Mouse (Mus musculus): ENCODE results near the gene Gm20458. TPM values are rescaled to one million over a fixed set of nuclear protein-coding genes. Genes with fewer than 3 reads are reported as not detected.

The Gm20458 gene
- 3.1 and 3.2 TPM in 2 replicates for polyA plus RNA-seq (2016; fragmentation: Nextera tagmentation; extraction: Ambion mirVana)

DNA sequence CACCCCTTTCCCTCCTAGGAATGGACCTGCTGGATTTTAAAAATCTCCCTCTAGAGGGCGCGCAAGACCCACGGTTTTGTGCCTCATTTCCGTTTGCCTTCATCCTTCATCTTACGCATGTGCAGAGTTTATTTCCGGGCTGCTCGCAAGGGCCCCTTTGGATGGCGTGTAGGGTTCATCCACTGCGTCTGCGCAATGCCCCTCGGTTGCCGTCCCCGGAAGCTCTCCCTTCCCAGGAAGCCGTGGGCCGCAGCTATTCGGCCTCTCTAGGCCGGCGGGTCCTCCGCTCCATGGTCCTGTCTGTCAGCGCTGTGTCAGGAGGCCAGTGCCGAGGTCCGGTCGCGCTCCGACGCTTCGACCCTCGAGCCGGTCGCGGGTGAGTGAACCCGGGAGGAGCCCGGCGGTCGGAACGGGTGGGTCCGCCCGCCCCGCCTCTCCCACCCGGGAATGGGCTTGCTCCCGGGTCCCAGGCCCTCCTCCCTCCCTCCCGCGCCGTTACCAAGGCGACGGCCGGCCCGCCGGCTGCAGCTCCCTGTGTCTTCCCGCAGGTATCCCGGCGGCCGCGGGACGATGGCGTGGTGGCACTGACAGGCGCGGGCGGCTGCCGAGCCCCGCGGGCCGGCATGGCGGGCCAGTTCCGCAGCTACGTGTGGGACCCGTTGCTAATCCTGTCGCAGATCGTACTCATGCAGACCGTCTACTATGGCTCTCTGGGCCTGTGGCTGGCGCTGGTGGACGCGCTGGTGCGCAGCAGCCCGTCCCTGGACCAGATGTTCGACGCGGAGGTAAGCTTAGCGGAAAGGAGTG is at the start of gene Gm20458:
TSS of gene Gm20458 (plus strand) at position 223 of the 807 bp plus-strand sequence.
- Histone ChIP-seq H3K27me3 (replicated peaks; ENCODE audit: low read depth, poor library complexity, severe bottlenecking) (no peaks in the 10 kb centered on the region), H3K27ac (replicated peaks) (peak within 1 kb of the TSS; percentile 92), H3K4me1 (peaks cover 22% of the 10 kb centered on the region), H3K4me3 (peak within 1 kb of the TSS; percentile 93), H3K9me3 (no peaks in the 10 kb centered on the region), H3K36me3 (replicated peaks) (peaks cover 33% of the 10 kb centered on the region)
- under 1% methylated on average over 79 of the region's 79 CpGs for WGBS
- peak; percentile 97 for DNase-seq (ENCODE audit: low spot score)

DNA sequence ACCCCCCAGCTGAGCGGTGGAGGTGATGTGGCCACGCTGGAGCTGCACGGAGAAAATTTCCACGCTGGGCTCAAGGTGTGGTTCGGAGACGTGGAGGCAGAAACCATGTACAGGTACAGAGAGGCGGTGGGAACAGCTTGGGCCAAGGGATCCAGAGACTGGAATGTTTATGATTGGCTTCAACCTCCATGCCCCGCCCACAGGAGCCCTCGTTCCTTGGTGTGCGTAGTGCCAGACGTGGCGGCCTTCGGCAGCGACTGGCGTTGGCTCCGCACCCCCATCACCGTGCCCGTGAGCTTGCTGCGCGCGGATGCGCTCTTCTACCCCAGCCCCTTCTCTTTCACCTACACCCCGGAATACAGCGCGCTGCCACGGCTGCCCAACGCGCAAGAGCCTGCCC is 46.6 kb upstream of the Gm20458 start:
- 27% methylated on average over 28 of the region's 28 CpGs for WGBS
- Histone ChIP-seq H3K4me3 (peak overlapping the region; percentile 40), H3K9me3 (no peaks in the 10 kb centered on the region), H3K27ac (replicated peaks) (no peak overlapping the region), H3K4me1 (peaks cover 18% of the 10 kb centered on the region), H3K36me3 (replicated peaks) (no peaks in the 10 kb centered on the region), H3K27me3 (replicated peaks; ENCODE audit: low read depth, poor library complexity, severe bottlenecking) (peaks cover 54% of the 10 kb centered on the region)
- DNase-seq (ENCODE audit: low spot score), result peak; percentile 39

DNA sequence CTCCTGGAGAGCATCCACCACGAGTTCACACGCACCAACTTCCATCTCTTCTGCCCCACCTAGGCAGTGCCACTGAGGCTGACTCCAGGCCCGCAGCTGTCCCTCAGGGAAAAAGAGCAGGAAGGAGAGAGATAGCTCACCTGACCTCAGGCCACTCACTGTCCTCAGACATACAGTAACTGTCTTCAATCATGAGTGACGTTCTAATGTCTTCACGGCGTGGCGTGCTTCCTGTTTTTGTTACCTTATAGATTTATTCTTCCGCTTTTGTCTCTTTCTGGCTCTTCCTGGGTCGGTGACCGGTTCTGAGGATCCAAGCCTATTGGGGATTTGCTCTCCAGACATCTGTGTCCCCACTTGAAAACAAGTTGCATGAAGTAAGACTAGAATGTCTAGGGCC is 46.2 kb upstream of the Gm20458 start:
- Histone ChIP-seq H3K36me3 (replicated peaks) (no peaks in the 10 kb centered on the region), H3K27ac (replicated peaks) (no peak overlapping the region), H3K9me3 (no peaks in the 10 kb centered on the region), H3K27me3 (replicated peaks; ENCODE audit: low read depth, poor library complexity, severe bottlenecking) (peaks cover 50% of the 10 kb centered on the region), H3K4me3 (peak overlapping the region; percentile 40), H3K4me1 (peaks cover 22% of the 10 kb centered on the region)
- DNase-seq (ENCODE audit: low spot score), result no peak
- 71% methylated on average over 10 of the region's 10 CpGs for WGBS

DNA sequence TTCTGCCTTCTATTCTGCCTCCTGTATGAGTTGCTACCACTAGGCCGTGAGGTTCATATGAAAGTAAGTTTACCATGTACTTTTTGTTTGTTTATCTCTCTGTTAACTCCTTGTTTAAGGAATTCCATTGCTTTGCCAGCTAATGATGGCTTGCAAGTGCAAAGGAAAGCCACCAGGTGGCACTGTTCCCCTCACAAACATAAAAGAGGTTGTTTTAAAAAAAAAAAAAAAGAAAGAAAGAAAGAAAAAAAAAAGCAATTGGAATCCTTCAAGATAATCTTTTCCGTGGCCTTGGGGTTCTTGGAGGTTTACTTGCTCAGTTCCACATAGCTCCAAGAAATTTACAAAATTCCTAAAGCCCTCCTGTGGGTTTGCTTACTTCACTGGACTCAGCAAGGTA is 43.6 kb upstream of the Gm20458 start:
- Histone ChIP-seq H3K27ac (replicated peaks) (no peak overlapping the region), H3K4me1 (peaks cover 28% of the 10 kb centered on the region), H3K4me3 (no peak overlapping the region), H3K9me3 (no peaks in the 10 kb centered on the region), H3K36me3 (replicated peaks) (no peaks in the 10 kb centered on the region), H3K27me3 (replicated peaks; ENCODE audit: low read depth, poor library complexity, severe bottlenecking) (peaks cover 35% of the 10 kb centered on the region)
- DNase-seq (ENCODE audit: low spot score), result peak; percentile 50
- WGBS, result 0% methylated on average over 2 of the region's 2 CpGs

DNA sequence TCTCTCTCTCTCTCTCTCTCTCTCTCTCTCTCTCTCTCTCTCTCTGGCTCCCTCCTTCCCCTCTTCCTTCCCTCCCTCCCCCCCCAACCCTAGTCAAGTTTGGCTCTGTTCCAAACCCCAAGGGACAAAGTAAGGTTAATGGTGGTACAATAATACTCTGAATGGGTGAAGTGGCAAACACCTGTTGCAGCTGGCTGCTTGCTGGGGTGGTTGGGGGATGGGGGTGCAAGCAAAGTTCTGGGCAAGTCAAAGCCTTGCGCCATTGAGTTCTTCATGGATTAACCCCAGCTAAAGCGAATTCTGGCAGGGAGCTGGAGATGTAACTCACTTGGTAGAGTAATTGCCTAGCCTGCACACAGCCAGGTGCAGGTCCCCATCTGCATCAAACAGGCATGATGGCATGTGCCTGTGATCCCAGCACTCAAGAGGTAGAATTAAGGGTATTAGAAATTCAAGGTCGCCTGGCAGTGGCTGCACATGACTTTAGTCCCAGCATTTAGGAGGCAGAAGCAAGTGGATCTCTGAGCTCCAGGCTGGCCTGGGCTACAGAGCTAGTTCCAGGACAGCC is 42.4 kb upstream of the Gm20458 start:
- no peak for DNase-seq (ENCODE audit: low spot score)
- no peaks in the 10 kb centered on the region for H3K9me3 ChIP-seq
- no peak overlapping the region for H3K4me3 ChIP-seq
- H3K4me1 ChIP-seq, result peaks cover 28% of the 10 kb centered on the region
- 36% methylated on average over 3 of the region's 3 CpGs for WGBS
- no peak overlapping the region for H3K27ac ChIP-seq (replicated peaks)
- peaks cover under 1% of the 10 kb centered on the region; the same call in 1 of the 2 replicates for H3K36me3 ChIP-seq (replicated peaks)
- peaks cover 28% of the 10 kb centered on the region for H3K27me3 ChIP-seq (replicated peaks; ENCODE audit: low read depth, poor library complexity, severe bottlenecking)

DNA sequence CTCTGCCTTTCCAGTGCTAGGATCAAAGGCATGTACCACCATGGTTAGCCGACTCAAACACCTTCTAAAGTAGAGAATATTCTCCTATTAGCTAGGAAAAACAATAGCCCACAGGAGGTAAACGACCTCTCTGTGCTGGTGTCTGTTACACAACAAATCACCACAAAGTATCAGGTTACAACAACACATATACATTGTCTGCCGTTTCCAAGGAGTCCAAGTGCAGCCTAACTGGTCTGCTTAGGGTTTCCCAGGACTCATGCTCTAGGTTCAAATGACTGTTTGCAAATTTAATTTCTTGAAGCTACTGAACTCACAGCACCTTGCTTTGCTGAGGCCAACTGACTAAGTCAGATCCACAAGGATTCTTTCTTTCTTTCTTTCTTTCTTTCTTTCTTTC is 41.3 kb upstream of the Gm20458 start:
- Histone ChIP-seq H3K36me3 (replicated peaks) (peaks cover 11% of the 10 kb centered on the region), H3K27ac (replicated peaks) (no peak overlapping the region), H3K9me3 (no peaks in the 10 kb centered on the region), H3K4me1 (peaks cover 20% of the 10 kb centered on the region), H3K4me3 (no peak overlapping the region), H3K27me3 (replicated peaks; ENCODE audit: low read depth, poor library complexity, severe bottlenecking) (peaks cover 17% of the 10 kb centered on the region)
- DNase-seq (ENCODE audit: low spot score), result no peak
- 7% methylated on average over 3 of the region's 3 CpGs for WGBS

DNA sequence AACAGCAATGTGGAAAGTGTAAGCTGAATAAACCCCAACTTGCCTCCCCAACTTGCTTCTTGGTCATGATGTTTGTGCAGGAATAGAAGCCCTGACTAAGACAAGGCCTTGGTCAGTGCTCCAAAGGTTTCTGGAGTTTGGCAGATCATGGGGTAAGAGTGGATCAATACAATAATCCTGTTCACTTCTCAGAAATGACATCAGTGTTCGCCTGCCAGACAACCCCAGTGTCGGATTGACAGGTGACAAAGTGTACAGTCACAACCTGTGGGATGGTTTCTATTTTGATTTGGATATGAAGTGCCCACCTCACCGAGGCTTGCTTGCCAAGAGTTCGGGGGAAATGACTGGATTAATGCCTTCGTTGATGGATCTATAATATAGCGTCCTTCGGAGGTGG is 39.5 kb upstream of the Gm20458 start:
- H3K4me3 ChIP-seq, result no peak overlapping the region
- H3K4me1 ChIP-seq, result peaks cover 26% of the 10 kb centered on the region
- H3K27ac ChIP-seq (replicated peaks), result no peak overlapping the region
- H3K27me3 ChIP-seq (replicated peaks; ENCODE audit: low read depth, poor library complexity, severe bottlenecking), result 0 out of 2 replicates have a peak, but pooled peaks cover 4% of the 10 kb centered on the region
- H3K9me3 ChIP-seq, result no peaks in the 10 kb centered on the region
- 89% methylated on average over 7 of the region's 7 CpGs for WGBS
- peaks cover 21% of the 10 kb centered on the region for H3K36me3 ChIP-seq (replicated peaks)
- DNase-seq (ENCODE audit: low spot score), result no peak

DNA sequence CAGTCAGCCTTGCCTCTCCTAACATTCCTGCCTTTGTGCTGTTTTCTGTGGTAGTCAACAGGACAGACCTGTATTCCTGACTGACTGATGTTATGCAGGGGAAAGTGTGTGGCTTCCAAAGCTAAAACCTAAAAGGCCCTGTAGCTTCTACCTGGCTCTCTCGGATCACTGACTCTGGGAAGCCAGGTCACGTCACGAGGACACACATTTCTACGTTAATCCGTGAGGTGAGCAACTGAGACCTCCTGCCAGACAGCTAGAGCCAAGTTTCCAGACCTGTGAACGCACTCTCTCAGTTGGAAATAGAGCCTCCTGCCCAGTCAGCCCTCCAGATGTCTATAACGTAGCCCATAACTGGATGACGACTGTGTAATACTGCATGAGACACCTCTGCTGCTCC is 38.8 kb upstream of the Gm20458 start:
- Histone ChIP-seq H3K9me3 (no peaks in the 10 kb centered on the region), H3K36me3 (replicated peaks) (peaks cover 21% of the 10 kb centered on the region), H3K4me1 (peaks cover 27% of the 10 kb centered on the region), H3K4me3 (no peak overlapping the region), H3K27me3 (replicated peaks; ENCODE audit: low read depth, poor library complexity, severe bottlenecking) (0 out of 2 replicates have a peak, but pooled peaks cover 8% of the 10 kb centered on the region), H3K27ac (replicated peaks) (no peak overlapping the region)
- WGBS, result 83% methylated on average over 8 of the region's 8 CpGs
- DNase-seq (ENCODE audit: low spot score), result no peak

DNA sequence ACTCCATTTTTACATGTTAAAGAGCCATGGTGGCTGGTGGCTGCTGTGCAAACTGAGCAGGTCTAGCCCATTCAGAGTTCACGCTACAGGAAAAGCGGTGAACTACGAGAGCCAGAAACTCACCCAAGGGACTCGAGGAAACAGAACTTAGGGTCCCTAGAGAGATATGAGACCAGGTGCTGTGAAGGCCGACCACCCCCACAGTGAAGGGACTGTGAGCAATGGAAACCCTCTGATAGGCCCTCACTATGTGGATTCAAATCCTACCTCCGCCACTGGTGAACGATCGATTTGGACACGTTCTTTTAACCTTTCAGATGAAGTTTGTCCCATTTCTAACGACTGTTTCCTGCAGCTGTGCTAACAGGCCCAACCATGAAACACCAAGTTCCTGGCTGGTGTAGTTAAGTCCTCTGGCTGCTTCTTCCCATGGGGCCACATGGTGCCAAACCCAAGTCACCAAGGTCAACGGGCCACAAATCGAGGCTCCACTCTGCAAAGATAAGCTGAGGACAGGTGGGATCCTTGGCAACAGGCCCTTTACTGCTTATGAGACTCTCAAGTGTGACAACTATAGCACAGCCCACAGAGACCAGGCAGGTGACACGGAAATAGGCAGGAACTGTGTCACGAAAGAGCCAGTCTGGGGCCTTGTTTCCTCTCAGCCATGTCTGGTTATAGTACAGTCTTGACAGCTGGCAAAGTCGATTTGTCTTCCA is 37.9 kb upstream of the Gm20458 start:
- Histone ChIP-seq H3K4me3 (no peak overlapping the region), H3K27me3 (replicated peaks; ENCODE audit: low read depth, poor library complexity, severe bottlenecking) (0 out of 2 replicates have a peak, but pooled peaks cover 12% of the 10 kb centered on the region), H3K4me1 (peaks cover 27% of the 10 kb centered on the region), H3K27ac (replicated peaks) (no peak overlapping the region), H3K9me3 (no peaks in the 10 kb centered on the region), H3K36me3 (replicated peaks) (peaks cover 23% of the 10 kb centered on the region)
- no peak for DNase-seq (ENCODE audit: low spot score)
- 91% methylated on average over 15 of the region's 15 CpGs for WGBS

DNA sequence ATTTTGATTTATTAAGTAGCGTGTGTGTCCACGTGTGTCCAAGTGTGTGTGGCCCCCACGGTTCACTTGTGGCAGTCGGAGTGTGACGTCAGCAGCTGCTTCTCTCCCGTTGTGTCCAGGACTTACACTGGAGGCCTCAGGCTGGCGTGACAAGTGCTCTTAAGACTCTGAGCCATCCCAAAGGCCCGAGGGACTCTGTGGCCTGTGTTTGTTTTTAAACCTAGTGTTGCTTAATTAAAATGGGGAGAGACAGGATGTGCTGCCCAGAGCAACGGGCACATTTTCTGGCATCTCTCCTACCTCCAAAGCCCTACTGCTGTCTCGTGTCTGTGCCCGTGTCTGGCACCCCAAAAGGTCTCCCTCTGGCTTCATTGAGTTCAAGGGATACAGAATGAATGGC is 37.3 kb upstream of the Gm20458 start:
- peaks cover 29% of the 10 kb centered on the region for H3K36me3 ChIP-seq (replicated peaks)
- no peak for DNase-seq (ENCODE audit: low spot score)
- H3K4me3 ChIP-seq, result no peak overlapping the region
- 87% methylated on average over 11 of the region's 11 CpGs for WGBS
- peaks cover 17% of the 10 kb centered on the region; the same call in 1 of the 2 replicates for H3K27me3 ChIP-seq (replicated peaks; ENCODE audit: low read depth, poor library complexity, severe bottlenecking)
- H3K9me3 ChIP-seq, result no peaks in the 10 kb centered on the region
- H3K27ac ChIP-seq (replicated peaks), result no peak overlapping the region
- peaks cover 28% of the 10 kb centered on the region for H3K4me1 ChIP-seq

DNA sequence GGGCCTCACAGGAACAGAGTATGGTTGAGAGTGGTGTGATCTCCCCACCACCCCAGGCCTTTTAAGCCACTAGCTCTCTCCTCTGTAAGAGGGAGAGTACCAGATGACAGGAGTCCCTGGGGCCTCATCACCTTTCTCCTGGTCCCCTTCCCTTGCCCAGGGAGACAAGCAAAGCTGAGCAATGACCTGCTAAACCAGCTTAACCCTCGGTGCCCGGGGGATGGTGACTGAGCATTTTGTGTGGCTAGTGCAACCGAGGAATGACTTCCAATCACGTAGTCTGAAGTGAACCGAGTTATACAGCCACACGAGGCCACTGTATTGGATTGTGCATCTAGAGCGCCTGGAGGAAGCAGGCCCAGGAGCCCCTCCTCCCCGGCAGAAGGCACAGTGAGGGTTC is 36.4 kb upstream of the Gm20458 start:
- Histone ChIP-seq H3K36me3 (replicated peaks) (peaks cover 35% of the 10 kb centered on the region), H3K4me1 (peaks cover 28% of the 10 kb centered on the region), H3K4me3 (no peak overlapping the region), H3K27ac (replicated peaks) (no peak overlapping the region), H3K9me3 (no peaks in the 10 kb centered on the region), H3K27me3 (replicated peaks; ENCODE audit: low read depth, poor library complexity, severe bottlenecking) (peaks cover 23% of the 10 kb centered on the region)
- WGBS, result 87% methylated on average over 8 of the region's 8 CpGs
- DNase-seq (ENCODE audit: low spot score), result no peak

DNA sequence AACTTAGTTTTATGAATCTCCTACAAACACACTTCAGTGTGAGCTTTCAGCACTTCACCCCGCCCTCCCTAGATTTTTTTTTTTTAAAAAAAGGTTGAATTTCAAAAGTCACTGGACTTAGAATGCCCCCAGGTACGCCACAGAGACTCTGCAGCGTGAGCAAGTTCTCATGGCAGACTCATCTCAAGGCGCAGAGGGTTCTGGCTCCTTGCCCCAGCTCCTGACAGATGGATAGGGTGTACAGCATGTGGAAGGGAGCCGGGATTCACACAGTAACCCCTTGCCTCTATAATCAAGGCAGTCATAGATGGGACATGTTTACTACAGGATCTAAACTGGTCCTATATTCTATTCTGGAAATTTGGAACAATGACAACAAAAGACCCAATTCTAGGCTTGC is 35.4 kb upstream of the Gm20458 start:
- Histone ChIP-seq H3K4me1 (peaks cover 25% of the 10 kb centered on the region), H3K27ac (replicated peaks) (no peak overlapping the region), H3K9me3 (no peaks in the 10 kb centered on the region), H3K27me3 (replicated peaks; ENCODE audit: low read depth, poor library complexity, severe bottlenecking) (peaks cover 33% of the 10 kb centered on the region), H3K36me3 (replicated peaks) (peaks cover 35% of the 10 kb centered on the region), H3K4me3 (no peak overlapping the region)
- 89% methylated on average over 5 of the region's 5 CpGs for WGBS
- no peak for DNase-seq (ENCODE audit: low spot score)
